Mouse (Mus musculus) myocyte (in vitro differentiated cells): ENCODE results near the gene Ankdd1a. TPM values are rescaled to one million over a fixed set of nuclear protein-coding genes. Genes with fewer than 3 reads are reported as not detected.

ENCODE experiments used
- H3K27me3 ChIP-seq: one replicate; pipeline ENCODE4 v1.6.1; 2011; ENCODE audit not compliant: control insufficient read depth, insufficient read depth, insufficient read length
- H3K36me3 ChIP-seq: one replicate; pipeline ENCODE4 v1.6.1; 2011; ENCODE audit not compliant: control insufficient read depth, insufficient read depth
- H3K4me2 ChIP-seq: one replicate; pipeline ENCODE4 v1.6.1; 2011; ENCODE audit warnings: low read depth, control low read depth
- H3K4me3 ChIP-seq: one replicate; pipeline ENCODE4 v1.5.1; 2011; ENCODE audit warnings: mild to moderate bottlenecking, control low read depth, moderate library complexity
- H3K79me2 ChIP-seq: one replicate; pipeline ENCODE4 v1.6.1; 2011; ENCODE audit not compliant: control insufficient read depth, insufficient read depth
- H3ac ChIP-seq: one replicate; pipeline ENCODE4 v1.6.1; 2011; ENCODE audit not compliant: control insufficient read depth, insufficient read length
- E2F4 ChIP-seq: IDR thresholded peaks from one replicate; pipeline ENCODE4 v1.6.1; 2011; ENCODE audit warnings: mild to moderate bottlenecking, control low read depth, moderate library complexity; ENCODE audit not compliant: insufficient read depth
- MAX ChIP-seq: IDR thresholded peaks from one replicate; pipeline ENCODE4 v1.6.1; 2011; ENCODE audit warnings: low read depth, mild to moderate bottlenecking, control low read depth
- MYOD1 ChIP-seq, 3 experiments: IDR thresholded peaks; one replicate each; pipeline ENCODE4 v1.6.1; 2011; ENCODE audit warnings: control low read depth in 2 of 3, low read depth in 2 of 3, mild to moderate bottlenecking in 2 of 3, moderate library complexity in 1 of 3; ENCODE audit not compliant: insufficient read length in 2 of 3, control insufficient read depth in 1 of 3
- MYOG ChIP-seq, 3 experiments: IDR thresholded peaks; one replicate each; pipeline ENCODE4 v1.6.1; 2011; ENCODE audit warnings: control low read depth in 2 of 3, low read depth in 2 of 3, mild to moderate bottlenecking in 2 of 3; ENCODE audit not compliant: insufficient read length in 2 of 3, control insufficient read depth in 1 of 3, insufficient read depth in 1 of 3
- POLR2AphosphoS2 ChIP-seq: IDR thresholded peaks from one replicate; pipeline ENCODE4 v1.6.1; 2011; ENCODE audit warnings: low read depth, control low read depth; ENCODE audit not compliant: insufficient read length
- REST ChIP-seq: IDR thresholded peaks from one replicate; pipeline ENCODE4 v1.6.1; 2011; ENCODE audit warnings: mild to moderate bottlenecking, control low read depth, moderate library complexity; ENCODE audit not compliant: insufficient read depth, insufficient read length
- SRF ChIP-seq: IDR thresholded peaks from one replicate; pipeline ENCODE4 v1.6.1; 2011; ENCODE audit warnings: low read depth; ENCODE audit not compliant: control insufficient read depth, insufficient read length
- TCF12 ChIP-seq: IDR thresholded peaks from one replicate; pipeline ENCODE4 v1.6.1; 2011; ENCODE audit warnings: mild to moderate bottlenecking, control low read depth; ENCODE audit not compliant: poor library complexity, insufficient read depth, severe bottlenecking
- USF1 ChIP-seq: IDR thresholded peaks from one replicate; pipeline ENCODE4 v1.6.1; 2011; ENCODE audit warnings: low read depth, mild to moderate bottlenecking, control low read depth, moderate library complexity
- polyA plus RNA-seq: library from polyadenylated mRNA; unstranded; fragments of >200 nt; fragmentation: generic; extraction: Trizol; gene quantifications from one replicate; pipeline ENCODE4 v1.2.1, GENCODE M21; 2012; ENCODE audit warnings: missing spikeins

Gene Ankdd1a
- polyA plus RNA-seq, 1 experiment: 0.02 TPM

DNA sequence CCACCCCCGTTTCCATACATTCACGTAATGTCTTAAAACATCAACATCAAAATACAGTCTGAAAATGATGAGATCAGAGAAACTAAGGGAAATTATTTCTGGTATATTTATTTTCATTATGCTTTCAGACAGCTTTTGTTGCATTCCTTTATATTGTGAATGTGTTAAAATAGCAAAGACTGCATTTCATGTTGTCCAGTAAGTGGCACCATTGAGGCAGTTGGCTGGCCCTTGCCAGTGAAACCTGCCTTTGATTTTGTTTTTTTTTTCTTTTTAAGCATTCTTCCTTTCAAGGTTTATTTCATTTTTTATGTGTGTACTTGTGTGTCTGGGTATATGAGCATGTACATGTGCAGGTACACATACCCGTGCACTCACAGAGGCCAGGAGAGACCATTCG, 75.3 kb downstream of the Ankdd1a start:
- no peak for TF ChIP-seq MYOG (IDR thresholded peaks at IDR 0.05; ENCODE audit: control insufficient read depth in 1 of 3, insufficient read depth in 1 of 3, insufficient read length in 2 of 3, low read depth in 2 of 3)
- no peak for TF ChIP-seq REST
- TF ChIP-seq USF1: no peak
- no peak for TF ChIP-seq POLR2AphosphoS2
- no peak for TF ChIP-seq E2F4
- TF ChIP-seq SRF: no peak
- no peak for TF ChIP-seq TCF12
- no peak for TF ChIP-seq MAX
- no peak for TF ChIP-seq MYOD1 (IDR thresholded peaks at IDR 0.05; ENCODE audit: control insufficient read depth in 1 of 3, insufficient read length in 2 of 3, low read depth in 2 of 3)
- H3ac ChIP-seq: no peak overlapping the region
- H3K79me2 ChIP-seq: no peaks in the 10 kb centered on the region
- no peak overlapping the region for H3K4me2 ChIP-seq
- no peaks in the 10 kb centered on the region for H3K27me3 ChIP-seq
- no peak overlapping the region for H3K4me3 ChIP-seq
- peaks cover 23% of the 10 kb centered on the region for H3K36me3 ChIP-seq

Other genes starting within 250 kb of the Ankdd1a start
- gene Clpx, start 225.9 kb downstream of the Ankdd1a start, polyA plus RNA-seq: 13.0 TPM
- 8.2 TPM for gene Pdcd7, start 174.1 kb downstream of the Ankdd1a start, polyA plus RNA-seq
- 0.16 TPM for gene Ubap1l, start 159.2 kb downstream of the Ankdd1a start, polyA plus RNA-seq
- gene Kbtbd13, start 128.5 kb downstream of the Ankdd1a start, polyA plus RNA-seq: 0.31 TPM
- 0.11 TPM for gene Rasl12, start 121.7 kb downstream of the Ankdd1a start, polyA plus RNA-seq
- gene Slc51b, start 97.2 kb downstream of the Ankdd1a start, polyA plus RNA-seq: not detected
- 6.3 TPM for gene Mtfmt, start 84.4 kb downstream of the Ankdd1a start, polyA plus RNA-seq
- gene Spg21, start 59.2 kb downstream of the Ankdd1a start, polyA plus RNA-seq: 101 TPM
- 14.6 TPM for gene Plekho2, start 59.8 kb upstream of the Ankdd1a start, polyA plus RNA-seq
- gene Pif1, start 67.0 kb upstream of the Ankdd1a start, polyA plus RNA-seq: 6.9 TPM
- gene Rbpms2, start 109.5 kb upstream of the Ankdd1a start, polyA plus RNA-seq: 32.1 TPM
- gene Oaz2, start 147.8 kb upstream of the Ankdd1a start, polyA plus RNA-seq: 140 TPM